Mouse (Mus musculus) kidney, postnatal 4 days (tissue): ENCODE data around the gene Srrd.

Source experiments
- DNase-seq, 2 experiments: peaks; one replicate each; pipeline ENCODE4 v3.0.0; 2021; ENCODE audit warnings: mixed read lengths in 2 of 2

Gene Srrd

GRCm38 (mm10) chr5:112287652-112288051 lies 55.2 kb downstream of the Srrd start:
- DNase-seq = no peak
